Mouse (Mus musculus) MN1 (cell line): ENCODE measurements at regions not wholly inside any gene's neighbourhood (a gene's known extent, or its start where the extent isn't known, plus 50 kb on each side); places are given as distances from the start of the nearest gene placed in this dataset.

ENCODE experiments used
- DNase-seq: peaks from one replicate; pipeline ENCODE4 v3.0.0-alpha.2; 2016; ENCODE audit warnings: low spot score

DNA sequence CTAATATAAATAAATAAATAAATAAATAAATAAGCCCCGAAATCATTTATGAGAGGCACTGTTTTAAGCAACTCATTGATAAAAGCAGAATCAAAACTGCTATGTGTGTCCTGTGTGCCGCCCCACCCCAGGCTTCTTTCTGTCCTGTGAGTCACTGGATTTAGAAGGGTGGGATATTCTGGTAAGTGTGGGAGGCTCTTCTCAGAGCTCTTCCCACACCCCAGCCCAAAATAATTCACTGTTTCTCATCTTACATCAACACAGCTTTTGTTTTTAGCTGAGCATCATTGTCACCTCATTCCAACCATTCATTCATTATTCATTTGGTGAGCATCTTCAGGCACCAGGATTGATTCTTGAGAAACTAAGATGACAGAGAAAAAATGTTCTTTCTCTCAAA is 118.4 kb downstream of the Barx2 start:
- no peak for DNase-seq

- DNase-seq = no peak
Measured at GRCm38 (mm10) chr9:31775956-31776355, 137.3 kb downstream of the Barx2 start.

- DNase-seq = no peak
Measured at GRCm38 (mm10) chr9:31765401-31765800, 147.9 kb downstream of the Barx2 start.

GRCm38 (mm10) chr9:31757894-31758561 is 155.2 kb downstream of the Barx2 start:
- no peak for DNase-seq

- DNase-seq = no peak
Measured at GRCm38 (mm10) chr9:31730443-31730842, 182.8 kb downstream of the Barx2 start.

DNA sequence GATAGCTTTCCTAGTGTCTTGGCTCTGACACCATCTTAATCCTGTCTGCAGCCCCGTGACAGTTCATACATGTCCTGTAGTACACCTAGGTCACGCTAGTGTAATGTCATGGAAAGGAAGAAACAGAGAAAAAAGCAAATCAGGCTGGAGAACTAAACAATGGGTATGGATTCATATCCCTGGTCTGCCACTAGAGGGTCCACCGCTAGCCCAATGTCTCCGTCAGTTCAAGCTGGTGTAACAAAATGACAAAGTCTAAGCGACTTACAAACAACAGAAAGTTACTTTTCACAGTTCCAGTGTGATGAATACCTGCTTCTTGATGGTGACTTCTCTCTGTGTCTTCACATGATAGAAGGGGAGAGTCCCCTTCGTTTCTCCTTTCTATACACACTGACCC is 194.0 kb downstream of the Barx2 start:
- DNase-seq = no peak

GRCm38 (mm10) chr9:31710022-31710421 is 203.2 kb downstream of the Barx2 start:
- no peak for DNase-seq

GRCm38 (mm10) chr9:31706688-31707087 is 206.6 kb downstream of the Barx2 start:
- no peak for DNase-seq

GRCm38 (mm10) chr9:31690921-31691475 is 222.3 kb downstream of the Barx2 start:
- DNase-seq = no peak

DNA sequence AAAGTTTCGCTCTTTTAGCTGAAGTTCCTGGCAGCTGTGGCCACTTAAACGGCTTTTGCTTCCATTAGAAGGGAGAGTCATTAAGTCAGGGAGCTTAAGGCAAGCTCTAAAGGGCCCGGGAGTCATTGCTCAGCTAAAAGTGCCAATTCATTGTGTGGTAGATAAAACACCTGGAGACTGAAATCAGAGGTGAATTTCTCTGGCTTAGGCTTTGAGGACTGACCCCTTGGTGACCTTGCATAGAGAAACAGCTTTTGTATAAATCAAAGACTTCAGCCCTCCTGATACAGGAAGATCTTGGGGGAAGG is 224.1 kb upstream of the Tmem45b start:
- DNase-seq = no peak

DNA sequence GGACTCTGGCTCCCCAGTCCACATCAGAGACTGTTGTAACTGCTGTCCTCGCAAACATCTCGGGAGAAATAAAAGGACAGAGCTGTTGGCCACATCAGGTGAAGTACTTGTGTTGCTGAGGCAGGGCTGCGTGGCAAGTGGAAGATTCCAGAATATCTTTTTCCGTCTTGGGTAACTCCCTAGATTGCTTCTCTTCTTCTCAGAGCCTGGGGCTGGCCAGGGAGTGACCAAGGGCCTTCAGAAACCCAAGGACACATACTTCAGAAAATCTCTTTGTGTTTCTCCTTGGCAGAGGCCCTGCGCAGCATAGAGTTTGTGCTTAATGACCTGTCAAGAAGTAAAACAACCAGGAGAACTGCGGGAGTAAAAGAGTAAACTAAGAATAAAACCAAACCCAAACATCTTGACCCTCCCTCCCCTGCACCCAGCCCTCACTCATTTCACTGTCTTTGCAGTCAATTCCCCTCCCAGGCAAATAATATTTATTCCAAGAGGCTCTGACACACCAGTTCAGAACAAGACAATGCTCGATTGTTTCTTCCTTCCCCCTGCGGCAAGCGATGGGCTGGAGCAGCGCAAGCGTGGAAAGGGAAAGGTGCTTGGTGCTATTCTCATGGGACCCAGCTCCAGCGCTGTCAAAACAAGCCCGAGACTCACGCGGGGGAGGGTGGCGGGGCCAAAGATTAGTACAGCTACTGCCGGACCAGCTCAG is 223.6 kb upstream of the Tmem45b start:
- DNase-seq = no peak

GRCm38 (mm10) chr9:31686466-31686865 is 222.2 kb upstream of the Tmem45b start:
- DNase-seq = no peak

GRCm38 (mm10) chr9:31684812-31685188 is 220.5 kb upstream of the Tmem45b start:
- DNase-seq = no peak

GRCm38 (mm10) chr9:31684099-31684811 is 220.0 kb upstream of the Tmem45b start:
- DNase-seq = no peak

GRCm38 (mm10) chr9:31683302-31684081 is 219.2 kb upstream of the Tmem45b start:
- no peak for DNase-seq

DNA sequence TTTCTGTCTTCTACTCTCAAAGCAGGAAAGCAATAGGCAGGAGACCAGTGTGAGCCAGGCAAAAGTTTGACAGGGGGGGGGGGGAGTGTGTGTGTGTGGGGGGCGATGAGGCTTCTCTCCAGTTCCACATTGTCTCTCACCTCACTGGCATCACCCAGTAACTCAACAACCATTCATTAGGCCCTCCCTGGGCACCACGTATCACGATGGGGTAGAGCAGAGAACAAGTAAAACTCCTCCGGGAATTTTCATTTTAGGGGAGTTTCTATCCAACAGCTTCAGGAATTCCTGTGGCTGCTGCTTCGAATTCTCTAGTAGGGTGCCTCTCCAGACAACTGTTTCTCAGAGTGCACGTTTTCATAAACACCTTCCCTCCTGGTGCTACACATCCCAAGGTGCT is 218.6 kb upstream of the Tmem45b start:
- DNase-seq = no peak

DNA sequence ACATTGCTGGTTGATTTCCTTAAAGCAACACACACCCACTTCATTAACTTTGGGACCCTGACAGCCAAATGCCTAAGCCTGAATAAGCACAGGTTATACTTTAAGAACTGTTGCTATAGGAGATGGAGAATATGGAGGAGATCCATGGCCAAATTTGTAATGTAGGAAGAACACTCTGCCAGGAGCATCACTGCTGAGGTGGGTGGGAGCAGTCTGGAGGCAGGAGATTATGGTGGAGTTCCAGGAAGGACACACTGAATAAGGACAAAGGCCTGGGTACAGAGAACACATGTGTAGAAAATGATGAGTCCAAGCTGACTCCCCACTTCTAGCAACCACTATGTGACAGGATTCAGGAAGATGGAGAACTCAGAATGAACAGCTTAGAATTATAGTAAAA is 212.9 kb upstream of the Tmem45b start:
- DNase-seq = no peak

- no peak for DNase-seq
Measured at GRCm38 (mm10) chr9:31659026-31659425, 194.8 kb upstream of the Tmem45b start.

DNA sequence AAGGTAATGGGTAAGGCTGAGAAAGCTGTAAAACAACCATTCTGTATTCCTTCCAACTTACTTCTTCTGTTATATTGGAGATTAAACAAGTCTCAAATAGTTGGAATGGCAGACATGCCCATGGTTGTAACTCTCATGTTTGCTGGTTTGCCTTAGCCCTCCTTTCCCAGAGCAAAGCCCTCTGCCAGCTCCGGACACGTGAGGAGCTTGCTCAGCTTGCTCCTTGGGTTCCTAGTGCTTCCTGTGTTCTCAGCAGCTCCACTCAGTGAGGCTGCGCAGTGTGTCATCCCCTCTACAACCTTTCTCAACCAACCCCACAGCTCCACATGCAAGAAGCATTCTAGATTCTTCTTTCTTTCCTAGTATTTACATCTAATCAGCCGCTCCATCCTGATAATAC is 193.3 kb upstream of the Tmem45b start:
- DNase-seq = no peak

DNA sequence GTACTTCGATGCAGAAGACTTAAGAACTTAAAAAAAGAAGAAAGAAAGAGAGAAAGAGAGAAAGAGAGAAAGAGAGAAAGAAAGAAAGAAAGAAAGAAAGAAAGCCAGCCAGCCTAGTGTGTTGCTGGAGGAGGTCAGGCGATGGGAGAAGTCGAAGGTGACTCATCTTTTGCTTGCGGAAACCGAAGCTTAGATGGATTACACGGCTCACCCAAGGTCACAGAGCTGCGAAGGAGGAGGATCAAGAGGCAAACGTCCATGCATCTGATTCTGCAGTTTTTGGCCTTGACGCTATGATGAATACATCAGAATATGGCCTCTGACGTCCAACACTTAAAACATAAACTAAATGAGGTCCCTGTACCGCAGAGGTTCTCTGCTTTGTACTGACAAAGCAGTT is 192.4 kb upstream of the Tmem45b start:
- no peak for DNase-seq

GRCm38 (mm10) chr9:31654747-31655146 is 190.5 kb upstream of the Tmem45b start:
- no peak for DNase-seq

- DNase-seq = no peak
Measured at GRCm38 (mm10) chr9:31654213-31654612, 190.0 kb upstream of the Tmem45b start.
